Mouse (Mus musculus): Measurements from ENCODE around the gene Fgfr2. TPM values are rescaled to one million over a fixed set of nuclear protein-coding genes. Genes with fewer than 3 reads are reported as not detected.

Fgfr2 gene
- polyA plus RNA-seq, 2 experiments from 2014 or later = not detected

- ATAC-seq = no peak
These were observed 2208.3 kb downstream of the Fgfr2 start for GRCm38 (mm10) chr7:130914693-130915363.

DNA sequence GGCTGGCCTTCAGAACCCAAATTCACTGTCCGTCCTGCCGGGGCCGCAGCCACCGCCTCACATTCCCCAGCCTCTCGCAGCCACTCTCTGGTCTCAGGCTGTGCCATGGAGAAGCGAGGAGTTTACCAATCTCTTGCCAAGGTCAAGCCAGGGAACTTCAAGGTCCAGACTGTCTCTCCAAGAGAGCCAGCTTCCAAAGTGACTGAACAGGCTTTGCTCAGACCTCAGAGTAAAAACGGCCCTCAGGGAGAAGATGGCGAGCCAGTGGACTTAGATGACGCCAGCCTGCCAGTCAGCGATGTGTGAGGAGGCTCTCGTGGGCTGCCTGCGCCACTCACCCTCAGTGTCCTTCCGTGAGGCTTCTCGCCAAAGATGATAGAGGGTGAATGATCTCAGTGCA, 2212.3 kb downstream of the Fgfr2 start:
- no peak for ATAC-seq

DNA sequence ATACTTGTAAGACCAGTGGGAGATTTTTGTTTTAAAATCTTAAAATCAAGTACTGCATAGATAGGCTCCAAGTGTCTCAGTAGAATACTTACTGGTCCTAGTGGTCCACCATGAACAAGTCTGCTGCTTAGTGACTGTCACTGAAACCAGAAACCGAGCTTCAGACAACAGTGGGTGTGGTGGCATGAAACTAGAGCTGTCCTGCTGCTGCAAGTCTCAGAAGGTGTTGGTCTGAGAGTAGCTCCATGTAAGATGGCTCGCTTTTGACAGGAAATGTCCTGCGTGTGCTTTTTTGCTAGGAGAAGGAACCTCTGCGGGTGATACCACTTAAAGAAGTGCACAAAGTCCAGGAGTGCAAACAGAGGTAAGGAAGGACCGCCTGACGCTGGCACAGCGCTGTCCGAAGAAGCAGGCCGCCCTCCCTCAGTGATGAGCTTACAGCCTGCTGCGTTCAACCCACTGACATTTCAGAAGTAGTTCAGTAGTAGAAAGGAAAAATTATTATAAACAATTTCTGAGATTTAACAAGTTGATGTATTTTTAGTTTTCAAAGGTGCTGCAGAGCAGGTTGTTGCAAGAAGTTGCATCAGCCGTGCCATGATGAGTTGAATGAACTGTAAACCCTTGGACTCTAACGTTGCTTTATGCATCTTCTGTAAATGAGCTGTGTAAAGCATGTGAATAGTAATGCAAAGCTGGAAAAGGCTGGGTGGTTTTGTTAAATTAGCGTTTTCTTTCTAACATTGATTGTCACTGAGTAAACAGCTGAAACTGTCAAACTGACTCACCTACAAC, 2218.4 kb downstream of the Fgfr2 start:
- no peak for ATAC-seq

DNA sequence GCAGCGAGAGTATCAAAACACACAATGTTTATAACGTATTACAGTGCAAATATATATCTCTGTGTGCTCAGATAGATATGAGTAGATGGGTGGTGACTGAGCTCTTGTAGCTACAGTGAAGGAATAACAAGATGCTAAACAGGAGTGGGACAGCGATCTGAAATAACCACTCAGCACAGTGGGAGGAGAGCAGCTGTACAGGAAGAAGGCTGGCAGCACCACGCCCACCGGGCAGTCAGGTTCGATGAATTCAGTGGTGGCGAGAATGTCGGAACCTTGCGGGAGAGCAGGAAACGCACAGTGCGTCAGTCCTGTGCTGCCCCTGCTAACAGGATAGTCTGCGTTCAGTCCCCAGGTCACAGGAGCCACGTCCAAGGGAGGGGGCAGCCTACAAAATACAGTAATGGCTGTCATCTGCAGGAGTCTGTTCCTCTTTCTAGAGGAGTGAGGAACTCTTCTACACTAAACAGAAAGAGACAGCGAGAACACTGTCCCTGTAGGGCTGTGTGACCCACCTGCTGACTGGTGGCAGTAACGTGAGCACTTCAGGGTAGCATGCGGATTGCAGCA, 2219.6 kb downstream of the Fgfr2 start:
- ATAC-seq = peak; percentile 72

- no peak for ATAC-seq
These were observed 2220.2 kb downstream of the Fgfr2 start for GRCm38 (mm10) chr7:130902929-130903328.

DNA sequence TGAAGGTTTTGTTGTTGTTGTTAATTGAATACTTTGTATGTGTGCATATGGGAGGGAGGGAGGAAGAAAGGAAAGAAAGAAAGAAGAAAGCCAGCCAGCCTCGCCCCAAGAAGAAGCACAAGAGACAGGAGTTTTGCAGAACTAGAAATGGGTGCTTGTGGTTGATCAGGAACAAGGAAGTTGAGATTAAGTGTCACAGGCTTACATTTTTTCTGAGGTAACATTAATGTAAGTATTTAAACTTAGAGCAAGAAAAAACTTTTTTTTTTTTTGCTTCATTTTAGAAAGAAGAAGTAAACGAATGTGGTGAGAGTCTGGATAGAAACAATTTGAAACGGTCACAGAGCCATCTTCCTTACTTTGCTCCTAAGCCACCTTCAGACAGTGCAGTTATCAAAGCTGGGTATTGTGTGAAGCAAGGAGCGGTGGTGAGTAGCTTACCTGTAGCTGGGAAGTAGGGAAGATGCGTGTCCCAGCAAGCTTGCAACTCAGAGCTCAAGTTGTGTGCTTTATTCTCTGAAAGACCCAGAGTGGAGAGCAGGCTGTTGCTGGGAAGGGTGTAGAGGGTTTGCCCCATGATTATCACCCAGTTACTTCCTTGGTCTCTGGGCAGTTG, 2222.8 kb downstream of the Fgfr2 start:
- ATAC-seq = no peak

DNA sequence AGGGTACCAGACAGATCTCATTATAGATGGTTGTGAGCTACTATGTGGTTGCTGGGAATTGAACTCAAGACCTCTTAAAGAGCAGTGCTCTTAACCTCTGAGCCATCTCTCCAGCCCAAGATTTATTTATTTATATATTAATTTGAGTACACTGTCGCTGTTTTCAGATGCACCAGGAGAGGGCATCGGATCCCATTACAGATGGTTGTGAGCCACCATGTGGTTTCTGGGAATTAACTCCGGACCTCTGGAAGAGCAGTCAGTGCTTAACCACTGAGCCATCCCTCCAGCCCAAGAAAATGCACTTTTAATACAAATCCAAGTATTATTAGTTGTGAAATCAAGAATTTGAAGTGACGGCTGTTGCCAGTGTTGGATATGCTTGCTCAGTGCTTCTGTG, 2224.8 kb downstream of the Fgfr2 start:
- ATAC-seq = no peak

GRCm38 (mm10) chr7:130897201-130897600, 2225.9 kb downstream of the Fgfr2 start:
- no peak for ATAC-seq

DNA sequence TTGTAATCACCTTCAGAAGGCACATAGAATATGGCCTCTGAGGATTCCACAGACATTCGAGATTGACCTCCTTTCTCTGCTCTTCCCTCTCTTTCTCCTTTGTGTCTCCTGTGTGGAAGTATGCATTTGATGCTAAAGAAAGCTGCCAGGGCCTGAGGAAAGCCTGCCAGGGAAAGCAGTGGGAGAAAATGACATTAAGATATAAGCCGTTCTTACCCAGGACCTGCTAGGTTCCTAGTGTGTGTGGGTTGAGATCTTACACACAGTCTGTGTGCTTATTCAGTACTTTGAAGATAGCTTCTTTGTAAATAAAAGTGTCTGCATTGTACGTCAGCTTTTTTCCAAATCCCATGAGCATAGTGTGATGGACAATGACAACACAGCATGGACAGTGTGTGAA, 2227.1 kb downstream of the Fgfr2 start:
- ATAC-seq = no peak

- ATAC-seq = no peak
These were observed 2227.6 kb downstream of the Fgfr2 start for GRCm38 (mm10) chr7:130895618-130895945.

DNA sequence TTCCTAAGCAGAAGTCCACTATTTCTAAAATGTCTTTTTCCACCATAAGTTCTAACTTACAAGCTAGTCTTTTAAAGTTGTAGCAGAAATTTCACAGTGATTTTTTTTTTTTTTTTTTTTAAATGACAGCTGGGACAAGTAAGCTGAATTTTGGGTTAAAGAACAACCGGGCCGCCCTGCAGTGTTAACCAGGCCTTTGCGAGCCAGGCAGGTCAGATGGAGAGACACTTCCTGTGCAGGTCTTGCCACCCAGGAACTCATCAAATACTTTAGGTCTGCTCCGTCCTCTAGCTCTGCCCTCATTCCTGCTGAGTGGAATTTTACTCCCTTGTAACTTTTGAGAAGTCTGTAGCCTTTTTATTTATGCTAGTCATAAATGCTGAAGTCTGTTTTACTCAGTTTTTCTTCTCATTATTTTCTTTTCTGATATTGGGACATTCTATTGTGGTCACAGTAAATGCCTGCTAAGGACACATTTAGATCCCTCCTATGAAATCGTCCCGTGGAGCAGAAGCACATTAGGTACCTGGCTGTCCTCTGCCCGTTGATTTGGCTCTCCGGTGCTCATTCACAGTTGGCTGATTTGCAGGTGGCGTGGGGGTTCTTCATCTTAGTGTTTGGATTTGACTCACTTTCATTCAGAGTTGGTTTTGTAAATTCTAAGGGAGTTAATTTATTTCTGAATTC, 2228.1 kb downstream of the Fgfr2 start:
- ATAC-seq = no peak

GRCm38 (mm10) chr7:130892973-130893372, 2230.2 kb downstream of the Fgfr2 start:
- peak; percentile 93 for ATAC-seq

- no peak for ATAC-seq
These were observed 2232.3 kb downstream of the Fgfr2 start for GRCm38 (mm10) chr7:130890871-130891270.

DNA sequence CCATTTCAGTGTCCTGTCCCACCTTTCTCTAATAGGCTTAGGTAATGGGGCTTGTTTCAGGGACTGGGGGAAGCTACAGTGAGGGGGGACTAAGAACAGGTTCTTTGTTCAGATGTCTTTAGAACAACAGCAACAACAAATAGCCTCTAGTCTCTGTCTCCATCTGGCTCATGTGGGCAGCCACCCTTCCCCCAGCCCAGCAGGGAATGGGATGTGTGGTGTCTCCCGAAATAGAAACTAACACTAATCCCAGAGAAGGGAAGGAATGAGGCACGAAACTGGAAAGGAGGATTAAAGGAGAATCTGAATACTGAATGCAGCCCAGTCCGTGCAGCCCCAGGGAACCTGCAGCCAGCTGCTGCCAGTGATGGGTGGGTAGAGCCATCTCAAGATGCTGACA, 2235.2 kb downstream of the Fgfr2 start:
- ATAC-seq = no peak

DNA sequence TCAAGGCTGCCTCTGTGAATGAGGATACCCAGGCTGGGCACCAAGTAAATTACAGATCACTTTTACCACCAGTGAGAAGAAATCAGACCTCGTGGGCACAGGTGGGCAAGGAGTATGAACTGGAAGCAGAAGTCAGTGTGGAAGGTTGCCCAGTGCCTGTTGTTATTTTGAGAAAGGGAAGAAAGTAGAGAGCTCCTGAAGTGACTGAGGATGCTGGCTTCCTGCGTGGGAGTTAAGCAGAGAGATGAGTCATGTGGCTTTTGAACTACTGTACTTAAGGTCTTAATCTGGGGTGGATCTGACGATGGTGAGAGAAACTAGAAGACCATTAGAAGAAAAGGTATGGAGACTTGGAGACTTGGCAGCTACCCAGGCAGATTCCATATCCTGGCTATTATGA, 2236.9 kb downstream of the Fgfr2 start:
- ATAC-seq = peak; percentile 80

GRCm38 (mm10) chr7:130884161-130884560, 2239.0 kb downstream of the Fgfr2 start:
- no peak for ATAC-seq

DNA sequence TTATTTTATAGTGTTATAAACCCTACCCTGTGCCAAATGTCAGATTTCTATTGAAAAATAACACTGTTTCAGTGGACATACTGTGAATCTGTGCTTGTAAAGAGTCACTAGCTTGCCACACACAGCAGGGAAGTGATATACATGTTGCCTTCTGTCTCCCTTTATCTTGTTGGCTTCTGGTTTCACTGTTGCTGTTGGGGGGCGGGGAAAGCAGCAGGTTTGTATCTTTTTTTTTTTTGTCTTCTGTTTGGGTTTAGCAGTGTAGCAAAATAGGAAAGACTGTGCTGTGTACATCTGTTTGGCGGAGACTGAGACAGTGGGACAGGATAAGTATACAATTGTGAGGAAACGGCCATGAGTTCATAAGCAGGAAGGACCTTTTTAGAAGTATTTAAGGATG, 2255.9 kb downstream of the Fgfr2 start:
- no peak for ATAC-seq

- no peak for ATAC-seq
These were observed 2256.5 kb downstream of the Fgfr2 start for GRCm38 (mm10) chr7:130866640-130867039.

DNA sequence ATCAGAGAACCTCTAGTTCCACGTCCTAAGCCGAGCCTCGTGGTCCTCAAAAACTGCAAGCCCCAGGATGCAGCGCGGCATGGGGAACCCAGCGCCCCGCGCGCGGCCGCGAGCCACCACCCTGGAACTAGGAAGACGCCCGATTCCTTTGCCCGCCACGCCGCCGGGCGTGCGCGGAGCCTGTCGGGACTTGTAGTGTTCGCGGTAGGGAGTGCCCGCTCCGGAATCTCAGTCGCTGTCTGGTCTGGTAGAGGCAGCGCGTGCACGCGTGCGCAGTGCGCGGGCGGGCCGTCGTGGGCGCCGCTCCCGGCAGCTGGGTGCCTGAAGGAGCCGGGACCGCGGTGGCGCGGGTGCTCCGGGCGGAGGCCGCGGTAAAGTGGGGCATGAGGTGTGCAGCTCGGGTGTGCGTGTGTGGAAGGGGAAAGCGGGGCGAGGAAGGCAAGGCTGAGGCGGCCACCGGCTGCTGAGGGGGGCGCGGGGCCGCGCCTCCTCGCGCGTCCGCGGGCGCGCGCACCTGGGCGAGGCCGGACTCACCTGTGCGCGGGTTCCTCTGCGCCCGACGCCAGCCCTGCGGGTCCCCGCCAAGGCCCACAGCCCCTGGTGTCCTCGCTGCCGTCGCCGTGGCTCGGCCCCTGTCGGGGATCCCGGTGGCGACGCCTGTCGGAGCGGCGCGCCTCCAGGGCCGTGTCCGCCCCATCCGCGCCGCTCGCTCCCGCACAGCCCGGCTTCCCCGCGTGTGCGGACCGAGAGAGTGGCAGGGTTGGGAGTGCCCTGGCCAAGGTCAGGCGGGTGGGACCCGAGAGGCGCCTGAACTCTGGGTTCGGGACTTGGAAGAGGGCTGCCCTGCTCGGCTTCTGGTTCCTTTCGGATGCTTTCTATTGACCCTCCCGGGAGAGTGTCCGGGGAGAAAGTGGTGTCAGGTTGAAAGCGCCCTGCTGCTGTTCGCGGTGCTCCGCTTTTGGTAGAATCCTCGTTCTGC, 2257.2 kb downstream of the Fgfr2 start, which contains the start of gene Plekha1:
TSS of gene Plekha1 (plus strand) at position 144 of the 979 bp plus-strand sequence.
- ATAC-seq = peak; percentile 97

DNA sequence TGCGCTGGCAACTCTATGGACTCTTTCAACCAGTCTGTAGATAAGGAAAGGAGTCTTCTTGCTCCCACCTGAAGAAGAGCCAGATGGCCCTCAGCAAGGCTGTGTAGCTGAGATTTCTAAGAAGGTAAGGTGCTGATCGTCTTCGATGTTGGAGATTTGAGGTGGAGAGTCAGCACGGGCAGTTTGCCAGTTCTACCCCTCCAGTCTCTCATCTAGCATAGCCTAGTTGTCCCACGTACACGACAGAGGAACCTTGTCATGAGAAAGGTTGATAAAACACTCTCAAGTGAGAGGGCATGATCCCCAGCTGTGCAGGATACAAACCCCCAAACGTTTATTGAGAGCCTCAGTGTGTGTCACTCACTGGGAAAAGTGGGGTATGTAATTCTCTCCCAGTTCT, 2258.4 kb downstream of the Fgfr2 start:
- no peak for ATAC-seq

- ATAC-seq = no peak
These were observed 2260.6 kb downstream of the Fgfr2 start for GRCm38 (mm10) chr7:130862501-130862900.

GRCm38 (mm10) chr7:130860721-130861142, 2262.4 kb downstream of the Fgfr2 start:
- ATAC-seq = no peak

Measured in activated CD4-positive, CD25-positive, alpha-beta regulatory T cell, adult 4 months (primary cell).